Mouse (Mus musculus): ENCODE measurements around the gene Rgs7.

The Rgs7 gene

DNA sequence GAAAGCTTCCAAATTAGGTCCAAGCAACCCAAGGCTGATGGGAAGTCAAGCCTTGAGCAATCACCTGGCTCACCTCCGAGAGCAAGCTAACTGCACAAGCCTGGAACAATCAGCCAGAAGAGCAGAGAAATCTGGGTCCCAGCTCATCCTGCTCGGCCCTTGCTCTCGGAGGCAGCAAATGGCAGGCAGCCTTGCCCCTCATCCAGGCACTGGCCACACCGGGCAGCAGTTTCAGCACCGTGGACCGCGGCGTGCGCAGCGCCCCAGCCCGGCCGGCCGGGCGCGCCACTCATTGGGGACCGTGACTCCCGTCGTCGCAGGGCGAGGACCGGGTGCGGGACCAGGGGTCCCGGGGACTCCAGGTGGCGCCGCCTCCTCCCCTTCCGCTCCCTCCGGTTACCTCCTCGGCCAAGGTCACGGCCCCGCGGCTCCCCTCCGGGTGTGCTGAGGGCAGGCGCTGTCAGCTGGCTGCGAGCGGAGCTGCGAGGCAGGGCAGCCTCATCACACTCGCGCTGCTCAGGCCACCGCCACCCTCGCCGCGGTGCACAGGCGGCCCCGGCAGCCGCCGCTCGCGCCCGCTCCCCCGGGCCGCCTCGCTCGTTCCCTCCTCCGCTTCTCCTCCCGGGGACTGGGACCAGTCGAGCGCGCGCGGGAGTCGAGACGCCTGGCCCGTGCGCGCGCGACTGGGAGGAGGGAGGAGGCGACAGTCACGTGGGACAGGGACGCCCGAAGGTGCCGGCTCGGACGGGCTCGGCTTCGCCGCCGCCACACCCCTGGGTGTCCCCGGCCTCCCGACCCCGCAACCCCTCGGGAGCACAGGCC is at the start of gene Rgs7:
Rgs7 (minus strand) TSS at position 640 of the 822 bp plus-strand sequence.
- peak; percentile 11 for DNase-seq (ENCODE audit: low spot score)

GRCm38 (mm10) chr1:175540700-175541099 is 48.4 kb upstream of the Rgs7 start:
- DNase-seq (ENCODE audit: low spot score): no peak

DNA sequence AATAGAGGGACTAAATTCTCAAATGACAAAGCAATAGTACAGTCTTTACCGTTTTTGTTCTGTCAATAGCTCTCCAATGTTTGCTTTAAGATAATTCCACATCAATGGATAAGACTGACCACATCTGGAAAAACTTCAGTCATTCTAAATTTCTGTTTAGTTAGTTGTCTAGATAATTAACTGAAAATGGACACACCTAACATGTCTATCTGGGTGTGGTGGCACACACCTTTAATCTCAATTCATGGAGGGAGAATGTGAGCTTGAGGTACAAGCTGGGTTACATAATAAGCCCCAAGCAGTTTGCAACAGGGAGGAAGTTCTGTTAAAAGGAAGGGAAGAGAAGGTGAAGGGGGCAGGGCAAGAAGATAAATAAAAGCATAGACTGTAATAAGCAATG is 45.0 kb upstream of the Rgs7 start:
- DNase-seq (ENCODE audit: low spot score): no peak

DNA sequence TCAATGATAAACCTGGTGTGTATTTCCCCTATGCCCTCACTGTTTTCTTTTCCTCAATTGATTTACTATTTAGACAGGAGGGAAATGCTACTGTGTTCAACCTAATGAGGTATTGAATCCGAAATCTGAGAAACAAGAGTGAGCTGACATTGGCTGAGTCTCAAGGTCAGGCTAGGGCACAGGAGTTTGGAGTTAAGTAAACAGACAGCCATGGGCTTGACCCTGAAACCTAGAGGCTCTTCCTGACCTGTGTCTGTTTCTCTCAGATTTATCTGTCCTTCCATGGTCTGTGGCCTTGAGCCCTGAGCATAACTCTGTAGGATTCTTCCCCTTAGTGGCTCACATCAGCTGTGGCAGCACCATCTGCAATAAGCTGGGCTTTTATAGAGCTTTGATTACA is 37.6 kb upstream of the Rgs7 start:
- no peak for DNase-seq (ENCODE audit: low spot score)

DNA sequence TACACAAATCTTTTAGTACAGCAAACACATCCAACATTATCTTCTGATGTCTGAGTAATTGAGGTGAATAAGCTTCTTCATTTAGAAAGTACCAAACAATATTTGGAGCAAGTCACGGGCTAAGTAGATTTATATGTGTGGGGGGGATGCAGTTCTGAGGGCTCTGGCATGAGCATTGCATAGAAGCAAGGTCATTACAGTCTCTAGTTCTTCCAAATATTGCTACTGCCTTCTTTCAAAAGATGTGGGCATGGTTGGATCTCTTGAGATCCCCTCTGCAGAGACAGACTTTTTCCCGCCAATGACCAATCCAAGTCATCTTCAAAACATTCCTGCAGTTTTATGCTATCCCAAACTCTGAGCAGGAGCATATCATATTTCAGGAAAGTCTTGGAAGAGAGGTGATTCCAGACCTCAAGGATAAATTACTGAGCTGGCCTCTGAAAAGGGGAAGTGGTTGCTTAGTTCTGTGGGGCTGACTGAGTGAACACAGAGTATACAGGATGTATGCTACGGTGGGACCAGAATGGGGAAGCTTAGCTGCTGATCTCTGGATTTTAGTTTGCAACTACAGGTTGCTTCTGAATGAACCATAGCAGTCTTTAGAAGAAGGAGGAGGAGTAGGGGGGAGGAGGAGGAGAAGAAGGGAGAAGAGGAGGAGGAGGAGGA is 32.5 kb upstream of the Rgs7 start:
- no peak for DNase-seq (ENCODE audit: low spot score)

- DNase-seq (ENCODE audit: low spot score): no peak
Measured at GRCm38 (mm10) chr1:175523572-175523971, 31.3 kb upstream of the Rgs7 start.

- no peak for DNase-seq (ENCODE audit: low spot score)
Measured at GRCm38 (mm10) chr1:175514543-175514942, 22.2 kb upstream of the Rgs7 start.

GRCm38 (mm10) chr1:175512173-175512572 is 19.9 kb upstream of the Rgs7 start:
- DNase-seq (ENCODE audit: low spot score): no peak

DNA sequence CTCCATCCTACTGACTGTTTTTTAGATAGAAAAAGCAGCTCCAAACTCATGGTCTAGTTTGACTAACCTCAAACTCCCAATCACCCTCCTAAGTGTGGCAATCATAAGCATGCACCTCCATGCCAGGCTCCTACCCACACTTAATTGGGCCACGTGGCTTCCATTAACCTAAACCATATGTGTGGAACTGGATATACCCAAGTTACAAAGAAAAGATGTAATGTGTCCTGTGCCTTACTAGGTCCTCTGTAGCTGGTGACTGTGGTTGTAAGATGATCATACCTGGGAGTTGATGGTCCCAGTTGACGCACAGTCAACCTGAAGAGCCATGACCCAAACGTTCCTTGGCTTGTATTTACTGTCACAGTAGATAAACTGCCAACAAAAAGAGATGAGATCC is 17.7 kb upstream of the Rgs7 start:
- no peak for DNase-seq (ENCODE audit: low spot score)

DNA sequence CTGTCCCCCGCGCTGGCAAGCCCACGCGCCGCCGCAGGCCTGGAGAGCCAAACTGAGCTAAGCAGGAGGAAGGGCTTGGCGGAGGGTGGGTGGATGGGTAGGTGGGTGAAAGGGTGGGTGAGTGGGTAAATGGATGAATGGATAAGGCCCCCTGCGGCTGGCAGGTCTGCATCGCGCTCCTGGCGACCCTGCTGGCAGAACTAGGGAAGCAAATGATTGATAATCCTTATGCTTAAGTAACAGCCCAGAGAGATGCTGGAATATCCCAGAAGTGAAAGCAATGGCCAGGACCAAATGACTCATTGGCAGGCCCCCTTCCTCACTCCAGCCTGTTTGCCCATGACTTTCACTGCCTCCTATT is 363 bp upstream of the Rgs7 start:
- no peak for DNase-seq (ENCODE audit: low spot score)

DNA sequence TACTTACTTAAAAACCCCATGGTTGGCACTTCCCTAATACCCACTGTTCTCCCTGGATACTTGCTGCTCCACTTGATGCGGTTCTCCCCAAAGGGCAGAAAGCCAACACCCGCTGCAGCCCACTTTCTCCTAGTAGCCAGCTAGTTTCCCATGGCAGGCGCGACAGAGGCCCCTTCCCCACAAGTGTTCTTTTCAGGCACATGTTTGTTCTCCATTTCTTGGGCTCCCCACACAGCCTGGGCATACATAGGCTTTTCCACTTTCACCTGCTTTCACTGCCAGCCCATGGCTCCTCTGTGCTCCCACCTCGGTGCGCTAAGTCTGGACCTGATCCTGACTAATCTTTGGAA is 814 bp downstream of the Rgs7 start:
- no peak for DNase-seq (ENCODE audit: low spot score)

- no peak for DNase-seq (ENCODE audit: low spot score)
Measured at GRCm38 (mm10) chr1:175485109-175485508, 7.2 kb downstream of the Rgs7 start.

- no peak for DNase-seq (ENCODE audit: low spot score)
Measured at GRCm38 (mm10) chr1:175473060-175473459, 19.2 kb downstream of the Rgs7 start.

GRCm38 (mm10) chr1:175469087-175469788 is 23.1 kb downstream of the Rgs7 start:
- no peak for DNase-seq (ENCODE audit: low spot score)

GRCm38 (mm10) chr1:175464566-175464965 is 27.7 kb downstream of the Rgs7 start:
- no peak for DNase-seq (ENCODE audit: low spot score)

DNA sequence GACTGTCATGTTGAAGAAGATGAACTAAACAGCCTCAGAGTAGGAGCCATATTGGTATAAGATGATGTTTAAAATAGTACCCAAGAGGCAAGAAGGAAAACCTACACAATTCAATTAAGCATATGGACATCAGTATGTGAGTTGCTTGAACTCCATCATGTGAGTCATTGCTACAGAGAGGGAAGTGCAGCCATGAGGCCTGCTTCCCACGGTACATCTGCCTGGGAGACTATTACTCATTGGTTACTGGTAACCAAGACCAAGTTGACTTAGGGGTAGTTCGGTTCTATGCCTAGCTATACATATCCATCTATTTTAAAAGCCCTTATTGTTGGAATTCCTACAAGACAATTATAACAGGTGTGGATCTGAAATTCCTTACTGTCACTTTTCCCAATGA is 29.9 kb downstream of the Rgs7 start:
- DNase-seq (ENCODE audit: low spot score): no peak

GRCm38 (mm10) chr1:175454041-175454636 is 38.2 kb downstream of the Rgs7 start:
- no peak for DNase-seq (ENCODE audit: low spot score)

- DNase-seq (ENCODE audit: low spot score): no peak
Measured at GRCm38 (mm10) chr1:175448017-175448416, 44.3 kb downstream of the Rgs7 start.

DNA sequence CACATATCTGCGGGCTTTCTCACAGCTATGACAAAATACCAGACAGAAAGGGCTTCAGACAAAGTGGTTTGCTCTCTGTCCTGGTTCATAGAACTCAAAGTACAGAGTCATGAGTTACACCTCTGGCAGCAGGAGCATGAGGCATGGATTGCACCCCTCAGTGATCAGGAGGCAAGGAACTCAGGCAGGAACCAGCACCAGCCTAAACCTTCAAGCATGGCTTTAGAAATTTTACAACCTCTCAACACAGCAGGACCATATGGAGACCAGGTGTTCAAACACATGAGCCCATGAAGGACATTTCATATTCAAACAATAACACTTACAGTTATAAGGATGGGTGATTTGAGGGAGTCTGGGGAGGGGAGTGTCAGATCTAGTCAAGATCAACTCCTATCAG is 49.4 kb downstream of the Rgs7 start:
- DNase-seq (ENCODE audit: low spot score): no peak

- no peak for DNase-seq (ENCODE audit: low spot score)
Measured at GRCm38 (mm10) chr1:175442025-175442424, 50.3 kb downstream of the Rgs7 start.

- no peak for DNase-seq (ENCODE audit: low spot score)
Measured at GRCm38 (mm10) chr1:175433622-175434204, 58.6 kb downstream of the Rgs7 start.

DNA sequence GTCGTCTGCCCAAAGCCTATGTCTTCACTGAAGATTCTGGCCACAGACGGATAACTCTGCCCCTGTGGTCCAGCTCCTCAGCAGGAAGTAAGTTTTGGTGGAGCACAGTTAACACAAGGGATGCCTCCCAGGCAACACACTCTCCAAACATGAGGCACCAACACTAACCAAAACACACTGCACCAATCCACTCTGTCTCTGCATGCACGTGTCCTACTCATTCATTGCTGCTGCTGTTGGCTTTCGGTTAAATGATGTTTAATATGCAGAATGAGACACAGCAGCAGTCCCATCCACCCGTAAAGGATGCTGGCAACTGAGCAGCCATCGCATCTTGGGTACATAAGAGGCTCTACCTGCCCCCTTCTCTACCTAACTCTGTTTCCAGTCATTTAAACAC is 59.2 kb downstream of the Rgs7 start:
- no peak for DNase-seq (ENCODE audit: low spot score)
